Mouse (Mus musculus) heart, postnatal 14 days (tissue): ENCODE data around the gene Traf5. TPM values are rescaled to one million over a fixed set of nuclear protein-coding genes. Genes with fewer than 3 reads are reported as not detected.

Experiments
- DNase-seq, 2 experiments: peaks; one replicate each; pipeline ENCODE4 v3.0.0; 2021 to 2022
- intact Hi-C: fragments of 180-260 bp; cut with DNase I; formaldehyde crosslinking; loops from one replicate; pipeline ENCODE4 v1.15.1; 2025
- total RNA-seq, 2 experiments: library from RNA; stranded (reverse); gene quantifications; 2 replicates each; pipeline ENCODE4 v1.2.3; 2021

The Traf5 gene
- total RNA-seq, 2 experiments from 2014 or later, result 9.1 to 10.5 TPM

- intact Hi-C loops, result no loop called here
- no peak for DNase-seq
Measured at GRCm38 (mm10) chr1:191986674-191987480, 105.5 kb downstream of the Traf5 start.

GRCm38 (mm10) chr1:191981426-191982102 is 110.8 kb downstream of the Traf5 start:
- peak; percentile 46 to 60 for DNase-seq
- intact Hi-C loops, result no loop called here

DNA sequence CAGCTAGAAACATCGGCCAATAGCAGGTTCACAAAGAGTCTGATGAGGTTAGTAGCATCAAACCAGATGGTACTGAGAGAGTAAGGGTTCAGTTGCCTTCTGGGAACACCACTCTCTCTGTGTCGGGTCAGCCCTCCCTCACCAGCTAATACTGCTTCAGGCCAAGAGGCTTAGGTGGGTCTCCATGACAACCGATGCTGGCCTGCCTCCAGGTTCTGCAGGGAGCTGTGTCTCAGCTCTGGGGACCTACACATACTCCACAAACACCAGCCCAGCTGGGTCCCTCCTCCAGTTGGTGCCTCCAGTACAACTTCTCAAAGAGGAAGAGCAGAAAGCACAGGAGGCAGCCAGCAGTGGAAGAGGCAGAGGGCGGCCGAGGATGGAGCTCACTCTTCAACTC is 115.2 kb downstream of the Traf5 start, which contains the start of gene Rd3:
Gene Rd3, plus strand, starts transcription at position 184 of the 400 bp plus-strand sequence.
- intact Hi-C loops, result no loop called here
- DNase-seq, result no peak

DNA sequence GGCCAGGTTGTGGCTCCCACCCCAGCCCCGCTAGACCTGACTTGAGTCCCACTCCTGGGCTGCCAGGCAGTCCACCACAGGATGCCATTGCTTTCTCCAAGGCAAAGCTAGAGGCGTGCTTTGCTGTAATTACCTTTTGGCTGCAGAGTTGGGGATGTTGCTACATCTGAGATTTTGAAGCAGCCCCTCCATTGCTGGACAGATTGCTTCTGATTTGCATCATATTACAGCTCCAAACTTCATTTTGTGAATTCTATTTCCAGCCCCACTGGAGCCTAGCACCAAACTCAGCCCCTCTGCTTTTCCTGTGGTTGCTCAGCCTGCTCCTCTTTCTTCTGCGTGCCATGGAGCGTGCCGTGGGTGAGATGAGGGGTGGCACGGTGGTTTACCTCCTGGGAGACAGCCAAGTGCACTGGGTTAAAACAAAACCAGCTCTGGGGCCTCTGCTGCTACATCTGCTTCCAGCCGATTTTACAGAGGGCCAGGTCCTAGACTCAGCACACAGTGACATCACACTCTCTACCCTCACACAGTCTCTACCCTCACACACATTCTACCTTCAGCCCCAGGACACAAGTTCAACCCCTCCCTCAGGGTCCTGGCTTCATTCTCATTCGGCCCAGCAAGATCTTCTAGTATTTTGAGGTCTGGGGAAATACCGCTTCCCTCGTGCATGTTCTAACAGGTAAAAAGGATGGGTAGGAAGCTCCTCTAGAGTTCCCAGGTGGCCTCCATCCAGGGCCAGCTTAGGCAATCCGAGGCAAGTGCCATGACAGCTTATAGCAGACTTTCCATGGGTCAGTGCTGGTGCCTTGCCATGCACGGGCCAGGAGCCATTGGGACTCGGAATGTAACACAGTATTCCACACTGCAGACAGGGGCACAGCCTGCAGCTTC is 117.6 kb downstream of the Traf5 start:
- intact Hi-C loops, result no loop called here
- no peak for DNase-seq

- intact Hi-C loops, result no loop called here
- DNase-seq, result no peak
Measured at GRCm38 (mm10) chr1:191969939-191970338, 122.4 kb downstream of the Traf5 start.

DNA sequence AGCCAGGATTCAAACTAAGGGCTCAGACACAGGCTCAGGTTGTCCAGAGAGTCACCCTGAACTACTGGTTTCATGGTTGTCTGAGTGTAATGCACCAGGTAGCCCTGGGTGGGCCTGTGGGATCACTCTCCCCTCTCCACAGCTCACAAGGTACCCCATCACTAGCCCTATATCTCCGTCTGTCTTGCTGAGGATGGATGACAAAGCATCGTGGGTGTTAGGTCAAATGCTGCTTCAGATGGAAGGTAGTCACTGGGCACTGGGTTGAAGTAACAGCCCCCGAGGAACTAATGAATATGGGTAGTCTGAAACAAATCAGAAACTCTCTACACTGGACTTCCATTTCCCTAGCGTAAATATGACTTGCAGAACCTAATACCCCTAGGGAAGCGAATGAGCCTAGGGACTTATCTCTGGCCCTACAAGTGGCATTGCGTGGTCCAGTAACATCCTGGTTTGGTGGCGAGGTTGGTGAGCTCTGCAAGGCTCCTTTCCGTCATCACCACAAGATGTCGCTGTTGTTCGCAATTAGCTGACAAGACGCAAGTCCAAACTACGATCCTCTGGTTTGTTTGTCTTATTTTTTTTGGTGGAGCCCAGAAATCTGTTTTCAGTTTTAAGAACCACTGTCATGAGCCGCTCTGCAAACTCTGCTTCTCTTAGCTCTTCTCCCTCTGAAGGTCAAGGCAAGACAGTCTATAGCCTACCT is 127.4 kb downstream of the Traf5 start:
- intact Hi-C loops, result loop anchor here (1.0 kb wide), 2 partner anchors 128 to 131 kb away; no protein-coding TSS in a partner anchor
- peak; percentile 77 to 89 for DNase-seq

GRCm38 (mm10) chr1:191963948-191964772 is 128.2 kb downstream of the Traf5 start:
- DNase-seq, result peak; percentile 92 to 96
- intact Hi-C loops, result loop anchor here (1.0 to 2.0 kb wide), 2 partner anchors 55 to 130 kb away; no protein-coding TSS in a partner anchor

DNA sequence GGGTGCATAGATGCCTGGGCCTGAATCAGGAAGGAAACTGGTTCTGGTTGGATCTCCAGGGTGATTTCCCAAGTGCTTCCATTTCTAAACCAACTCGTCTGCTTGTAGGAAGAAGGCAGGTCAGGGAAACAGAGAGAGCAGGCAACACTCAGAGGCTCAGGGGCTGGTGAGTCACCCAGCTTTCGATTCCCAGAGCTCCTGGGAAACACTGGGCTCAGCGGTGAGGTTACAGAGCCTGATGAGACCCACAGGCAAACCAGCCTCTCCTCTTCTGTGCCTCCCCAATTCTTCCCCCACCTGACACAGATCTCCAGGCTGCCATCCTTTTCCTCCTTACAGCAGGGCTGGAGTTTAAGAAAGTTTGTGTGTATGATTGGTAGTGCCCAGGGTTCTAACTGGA is 128.9 kb downstream of the Traf5 start:
- no peak for DNase-seq

DNA sequence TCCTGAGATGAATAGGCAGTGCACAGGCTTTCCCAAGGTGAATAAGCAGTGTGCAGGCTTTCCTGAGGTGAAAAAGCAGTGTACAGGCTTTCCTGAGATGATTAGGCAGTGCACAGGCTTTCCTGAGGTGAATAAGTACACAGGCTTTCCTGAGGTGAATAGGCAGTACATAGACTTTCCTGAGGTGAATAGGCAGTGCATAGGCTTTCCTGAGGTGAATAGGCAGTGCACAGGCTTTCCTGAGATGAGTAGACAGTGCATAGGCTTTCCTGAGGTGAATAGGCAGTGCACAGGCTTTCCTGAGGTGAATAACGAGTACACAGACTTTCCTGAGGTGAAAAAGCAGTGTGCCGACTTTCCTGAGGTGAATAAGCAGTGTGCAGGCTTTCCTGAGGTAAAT is 131.4 kb downstream of the Traf5 start:
- DNase-seq, result no peak
- intact Hi-C loops, result no loop called here

More for the DNA sequence above, 128.9 kb downstream of the Traf5 start:
- intact Hi-C loops, result loop anchor here (2.0 kb wide), 1 partner anchor 55 kb away; no protein-coding TSS in a partner anchor

- DNase-seq, result peak in 1 of 2 experiments; percentile 40
- intact Hi-C loops, result no loop called here
Measured at GRCm38 (mm10) chr1:191957321-191957720, 135.0 kb downstream of the Traf5 start.

DNA sequence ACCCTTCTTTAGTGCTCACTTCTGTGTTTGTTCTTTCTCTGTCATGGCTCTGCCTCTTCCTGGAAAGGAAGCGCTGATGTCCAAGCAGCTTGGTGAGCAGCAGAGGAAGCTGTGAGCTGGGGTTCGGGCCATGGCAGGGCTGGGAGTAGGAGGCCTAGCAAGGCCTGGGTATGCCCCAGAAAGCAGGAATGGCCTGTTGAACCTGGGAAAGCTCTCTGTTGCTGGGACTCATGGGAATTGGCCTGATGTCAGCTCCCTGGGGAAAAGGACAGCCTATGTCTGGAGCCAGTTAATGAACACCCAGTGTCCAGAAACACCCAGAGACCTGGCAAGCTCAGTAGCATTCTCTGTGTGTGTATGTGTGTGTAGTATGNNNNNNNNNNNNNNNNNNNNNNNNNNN is 135.5 kb downstream of the Traf5 start:
- peak; percentile 40 to 48 for DNase-seq
- intact Hi-C loops, result no loop called here

- peak; percentile 37 to 53 for DNase-seq
- intact Hi-C loops, result no loop called here
Measured at GRCm38 (mm10) chr1:191956261-191956660, 136.1 kb downstream of the Traf5 start.

DNA sequence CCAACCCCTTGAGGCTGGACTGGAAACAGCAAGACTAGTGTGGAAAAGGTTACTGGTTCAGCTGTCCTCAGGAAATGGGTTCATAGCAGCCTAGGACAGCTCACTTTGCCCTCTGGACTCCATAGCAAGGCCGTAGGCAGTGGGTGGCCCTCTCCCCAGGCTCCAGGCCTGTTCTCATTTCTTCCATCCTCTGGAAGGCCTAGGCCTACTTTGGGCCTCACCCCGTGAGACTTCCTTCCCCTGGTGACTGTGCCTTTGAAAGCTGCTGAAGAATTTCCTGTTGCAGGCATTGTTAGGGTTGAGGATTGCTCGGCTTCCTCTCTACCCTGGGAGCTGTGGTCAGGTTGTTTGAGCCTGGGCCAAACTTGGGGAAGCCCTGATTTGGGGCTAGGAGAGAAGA is 137.3 kb downstream of the Traf5 start:
- peak; percentile 39 to 40 for DNase-seq
- intact Hi-C loops, result no loop called here

DNA sequence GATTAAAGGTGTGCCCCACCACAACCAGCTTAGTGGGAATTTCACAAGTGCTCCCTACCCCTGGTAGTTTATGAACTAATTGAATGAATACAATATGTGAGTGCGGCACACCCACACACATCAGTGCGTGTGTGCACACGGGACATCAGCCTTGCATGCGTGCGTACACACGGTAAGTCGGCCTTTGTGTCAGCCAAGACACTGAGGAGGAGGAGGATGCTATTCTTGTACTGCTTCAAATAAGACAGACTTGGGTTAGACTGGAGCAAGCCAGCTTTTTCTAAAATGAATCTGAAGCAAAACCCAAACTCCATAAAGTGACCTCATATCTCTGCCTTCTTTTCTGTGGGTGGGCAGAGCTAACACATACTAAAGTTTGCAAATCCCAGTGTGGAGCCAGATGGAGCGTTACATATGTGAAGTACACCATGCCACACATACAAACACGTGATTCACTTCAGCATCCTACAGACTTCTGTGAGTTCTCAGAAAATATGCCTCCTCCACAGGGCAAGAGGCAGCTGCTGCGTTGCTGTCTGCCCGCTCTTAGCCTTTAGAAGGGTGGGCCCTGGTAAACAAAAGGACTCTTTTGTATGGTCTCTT is 139.5 kb downstream of the Traf5 start:
- no peak for DNase-seq
- intact Hi-C loops, result no loop called here

DNA sequence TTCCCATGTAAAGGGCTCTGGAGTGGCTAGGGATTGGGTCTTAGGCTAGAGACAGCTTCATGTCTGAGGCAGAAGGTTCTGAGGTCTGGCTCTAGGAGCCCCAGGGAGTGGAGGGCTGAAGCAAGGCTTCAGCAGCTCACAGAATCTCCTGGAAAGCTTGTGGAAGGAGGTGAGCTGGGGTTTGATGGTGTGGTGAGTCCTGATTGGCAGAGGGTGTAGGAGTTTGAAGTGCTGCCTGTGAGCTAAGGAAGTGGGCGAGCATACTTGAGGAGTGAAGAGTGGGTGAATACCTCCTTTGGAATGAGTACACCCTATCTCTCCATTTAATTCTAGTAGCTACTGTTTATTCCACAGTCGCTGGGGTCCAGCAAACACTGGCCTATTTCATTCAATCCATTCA is 141.7 kb downstream of the Traf5 start:
- intact Hi-C loops, result no loop called here
- DNase-seq, result no peak

DNA sequence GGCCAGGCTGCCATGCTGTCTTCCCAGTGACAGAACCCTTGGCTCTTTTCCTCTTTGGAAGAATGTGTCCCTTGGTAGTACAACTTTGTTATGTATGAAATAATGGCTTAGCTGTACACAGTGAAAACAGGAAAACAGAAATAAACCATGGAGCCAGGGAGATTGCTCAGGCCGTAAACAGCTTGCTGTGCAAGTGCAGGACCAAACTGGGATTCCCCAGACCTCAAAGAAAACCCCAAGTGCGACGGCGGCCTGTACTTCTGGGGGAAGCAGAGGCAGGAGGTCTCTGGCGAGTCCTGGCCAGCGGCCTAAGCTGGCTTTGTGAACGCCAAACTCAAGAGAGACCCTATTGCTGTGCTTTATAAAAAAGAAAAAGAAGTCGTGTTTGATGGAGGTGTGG is 143.8 kb downstream of the Traf5 start:
- intact Hi-C loops, result no loop called here
- no peak for DNase-seq

DNA sequence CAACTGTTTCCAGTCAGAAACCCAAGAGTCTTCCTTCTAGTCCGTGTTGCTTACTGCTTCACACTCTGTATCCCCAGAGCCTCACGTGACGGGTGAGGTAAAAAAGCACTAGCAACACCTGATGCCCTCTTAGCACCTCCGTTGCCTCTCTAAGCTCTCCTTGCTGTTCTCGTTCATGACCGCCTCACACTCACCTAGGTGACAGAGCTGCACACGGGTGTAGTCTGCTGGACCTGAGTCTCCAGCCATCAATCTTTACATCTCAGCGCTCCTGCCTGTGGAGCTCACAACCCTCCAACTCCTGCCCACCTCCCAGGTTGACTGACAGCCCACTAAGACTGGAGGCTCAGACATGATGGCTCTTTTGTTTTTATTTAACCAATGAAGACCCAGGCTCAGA is 144.6 kb downstream of the Traf5 start:
- no peak for DNase-seq

More for the DNA sequence above, 144.6 kb downstream of the Traf5 start:
- intact Hi-C loops, result no loop called here
